Mouse (Mus musculus): Measurements from ENCODE around the gene Rpl38. TPM values are rescaled to one million over a fixed set of nuclear protein-coding genes. Genes with fewer than 3 reads are reported as not detected.

Rpl38 gene
- polyA plus RNA-seq, 1 experiment = 516 TPM

Other genes starting within 250 kb of the Rpl38 start
- 17.1 and 17.3 TPM in 2 replicates for gene Ttyh2, start 6.9 kb downstream of the Rpl38 start, polyA plus RNA-seq (2012; rRNA removed)
- gene Dnaic2, start 58.9 kb downstream of the Rpl38 start, polyA plus RNA-seq (2012; rRNA removed) = 1.9 TPM in 2 replicates
- 0.59 and 0.71 TPM in 2 replicates for gene Kif19a, start 96.9 kb downstream of the Rpl38 start, polyA plus RNA-seq (2012; rRNA removed)
- 0.53 and 1.1 TPM in 2 replicates for gene Btbd17, start 127.4 kb downstream of the Rpl38 start, polyA plus RNA-seq (2012; rRNA removed)
- not detected in 2 replicates for gene Gpr142, start 130.4 kb downstream of the Rpl38 start, polyA plus RNA-seq (2012; rRNA removed)
- gene Gprc5c, start 182.6 kb downstream of the Rpl38 start, polyA plus RNA-seq (2012; rRNA removed) = 5.4 and 6.4 TPM in 2 replicates
- 3.7 and 4.2 TPM in 2 replicates for gene Cd300a, start 221.5 kb downstream of the Rpl38 start, polyA plus RNA-seq (2012; rRNA removed)

All from thymus, adult 2 months (tissue).